Mouse (Mus musculus) thymus, adult 18-20 months (tissue): ENCODE results near the gene Gm10801.
"Not testable (repeated sequence)": the region's sequence is repeated elsewhere in the genome, so short reads cannot be mapped to it uniquely, and the experiment has no call there.

Source experiments
- DNase-seq, 2 experiments: peaks; one replicate each; pipeline ENCODE4 v3.0.0; 2022; ENCODE audit warnings: mixed read lengths in 2 of 2

The Gm10801 gene

DNA sequence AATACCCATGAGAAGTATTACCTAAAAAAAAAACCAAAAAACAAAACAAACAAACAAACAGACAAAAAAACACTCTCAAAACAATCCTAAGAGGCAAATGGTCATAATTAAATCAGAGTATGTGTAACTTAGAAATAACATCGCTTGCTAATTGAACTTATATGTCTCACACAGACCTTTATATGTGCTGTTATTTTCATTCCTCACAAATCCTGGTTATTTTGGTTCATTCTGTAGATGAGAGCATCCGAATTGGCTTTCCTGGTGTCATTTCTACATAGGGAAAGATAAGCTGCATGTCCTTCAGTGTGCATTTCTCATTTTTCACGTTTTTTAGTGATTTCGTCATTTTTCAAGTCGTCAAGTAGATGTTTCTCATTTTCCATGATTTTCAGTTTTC lies at the start of gene Gm10801:
TSS of gene Gm10801 (plus strand) at position 301 of the 400 bp plus-strand sequence.
- not testable (repeated sequence) for DNase-seq

GRCm38 (mm10) chr2:98667201-98667600 lies 5.2 kb downstream of the Gm10801 start, which contains the start of gene Gm10800:
Gm10800 (minus strand) TSS chr2:98667301.
- not testable (repeated sequence) for DNase-seq

GRCm38 (mm10) chr2:98697533-98697932 lies 35.5 kb downstream of the Gm10801 start:
- DNase-seq = no peak
